Mouse (Mus musculus) cerebellum, adult 9-10 months (tissue): ENCODE data around the gene Plekha3.
A peak's percentile ranks its signal among the peaks of the same experiment; 100 is the strongest.

Experiments
- DNase-seq: peaks from one replicate; pipeline ENCODE4 v3.0.0; 2022

Gene Plekha3

GRCm38 (mm10) chr2:76676401-76677226 is 1.5 kb downstream of the Plekha3 start:
- DNase-seq = peak; percentile 14

- no peak for DNase-seq
These were observed 7.2 kb downstream of the Plekha3 start for GRCm38 (mm10) chr2:76682301-76682700.

DNA sequence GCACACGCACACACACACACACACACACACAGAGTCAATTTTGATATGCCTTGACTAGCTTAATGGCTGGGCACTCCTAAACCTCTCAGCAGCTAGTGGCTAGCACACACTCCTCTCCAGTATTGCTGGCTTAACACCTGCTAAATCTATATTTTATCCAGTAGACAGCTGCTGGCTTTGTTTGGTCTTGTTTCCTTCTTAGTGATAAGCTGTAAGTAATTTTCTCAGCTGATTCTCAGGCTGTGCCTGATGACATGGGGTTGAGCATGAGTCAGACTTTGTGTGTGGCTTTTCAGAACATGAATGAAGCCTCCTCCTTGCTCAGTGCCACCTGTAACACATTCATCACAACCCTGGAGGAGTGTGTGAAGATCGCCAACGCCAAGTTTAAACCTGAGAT is 11.9 kb downstream of the Plekha3 start:
- DNase-seq = no peak

GRCm38 (mm10) chr2:76687608-76688007 is 12.5 kb downstream of the Plekha3 start:
- DNase-seq = no peak

DNA sequence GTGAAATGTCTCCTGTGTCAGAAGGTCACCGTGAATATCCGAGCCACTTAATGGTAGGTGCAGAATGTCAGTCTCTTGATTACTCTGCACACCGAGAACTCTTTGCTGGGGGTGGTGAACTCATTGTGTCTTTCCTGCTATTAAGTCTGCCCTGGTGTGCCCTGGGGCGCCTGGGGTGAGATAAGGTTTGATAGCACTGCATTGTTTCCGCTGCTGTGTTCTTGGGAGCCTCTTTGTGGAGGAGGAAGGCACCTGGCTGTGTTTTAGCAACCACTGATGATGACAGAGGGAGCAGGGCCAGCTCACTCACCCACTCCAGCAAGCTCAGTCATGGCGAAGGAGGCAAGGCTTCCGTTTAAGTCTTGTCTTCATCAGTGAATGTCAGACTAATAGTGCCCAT is 13.1 kb downstream of the Plekha3 start:
- no peak for DNase-seq

DNA sequence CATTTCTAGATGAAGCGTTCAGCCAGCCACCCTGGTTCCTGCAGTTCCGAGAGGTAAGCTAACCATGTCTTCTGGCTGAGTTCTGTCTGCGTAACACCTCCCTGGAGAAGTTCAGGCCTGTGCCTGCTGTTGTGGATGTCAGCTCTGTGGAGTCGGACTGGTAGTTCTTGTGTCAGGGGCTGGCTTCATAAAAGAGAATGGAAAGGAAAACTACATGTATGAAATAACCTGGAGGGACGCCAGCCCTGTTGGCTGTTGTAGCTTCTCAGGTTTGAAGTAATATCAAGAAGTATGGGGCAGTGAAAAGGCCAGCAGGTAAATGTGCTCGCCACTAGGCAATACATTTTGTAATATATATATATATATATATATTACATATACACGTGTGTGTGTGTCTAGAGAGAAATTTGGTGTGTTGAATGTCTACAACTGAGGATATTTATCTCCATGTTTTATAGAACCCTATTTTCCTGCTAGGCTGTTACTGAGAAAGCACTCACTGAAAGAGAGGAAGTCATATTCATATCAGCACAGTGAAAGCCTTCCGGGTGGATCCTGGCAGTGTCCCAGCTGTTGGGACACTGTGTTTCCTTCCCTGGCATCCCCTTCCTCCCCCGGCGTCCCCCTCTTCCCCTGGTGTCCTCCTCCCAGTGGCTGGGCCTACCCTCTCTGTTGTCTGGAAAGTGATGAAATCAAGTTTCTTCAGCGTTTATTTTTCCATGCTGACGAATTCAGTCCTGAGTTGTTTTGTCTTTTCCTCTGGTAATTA is 15.5 kb downstream of the Plekha3 start:
- DNase-seq = no peak

- no peak for DNase-seq
These were observed 18.7 kb downstream of the Plekha3 start for GRCm38 (mm10) chr2:76693765-76694164.

- no peak for DNase-seq
These were observed 20.2 kb downstream of the Plekha3 start for GRCm38 (mm10) chr2:76695290-76695689.

DNA sequence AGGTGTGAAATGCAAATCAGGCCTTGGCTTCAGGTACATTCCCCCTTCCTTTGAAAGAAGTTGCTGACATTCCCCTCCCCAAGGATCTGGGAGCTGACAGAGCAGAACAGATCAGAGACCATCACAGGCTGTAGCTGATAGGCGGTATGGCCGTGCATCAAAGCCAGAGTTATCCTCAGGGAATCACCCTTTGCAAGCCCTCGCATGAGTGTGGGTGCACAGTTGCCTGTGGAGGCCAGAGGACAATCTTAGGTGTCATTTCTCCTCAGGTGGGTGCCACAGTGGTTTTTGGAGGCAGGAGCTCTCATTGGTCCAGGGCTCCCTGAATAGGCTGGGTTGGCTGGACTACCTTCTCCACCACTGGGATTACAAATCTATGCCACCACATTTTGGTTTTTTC is 27.1 kb downstream of the Plekha3 start:
- DNase-seq = no peak

GRCm38 (mm10) chr2:76702751-76703150 is 27.7 kb downstream of the Plekha3 start:
- no peak for DNase-seq

DNA sequence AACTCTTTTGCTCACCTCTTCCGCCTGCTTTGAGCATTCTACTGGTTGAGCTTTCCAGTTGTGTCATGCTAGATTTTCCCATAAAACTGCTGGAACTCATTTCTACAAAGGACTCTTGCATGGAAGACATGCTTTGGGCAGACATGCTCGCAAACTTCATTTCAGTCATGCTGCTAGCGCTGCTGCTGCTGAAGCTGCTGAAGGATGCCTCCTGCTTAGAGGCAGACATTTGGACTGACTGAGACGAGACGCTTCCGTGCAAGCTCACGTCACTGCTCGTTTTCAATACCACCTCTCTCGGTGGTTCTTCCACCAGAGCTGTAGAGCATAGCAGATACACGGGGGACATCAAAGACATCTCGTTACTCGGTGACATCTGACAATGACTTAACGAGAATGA is 30.6 kb downstream of the Plekha3 start:
- DNase-seq = no peak

- no peak for DNase-seq
These were observed 33.4 kb downstream of the Plekha3 start for GRCm38 (mm10) chr2:76708512-76708911.

DNA sequence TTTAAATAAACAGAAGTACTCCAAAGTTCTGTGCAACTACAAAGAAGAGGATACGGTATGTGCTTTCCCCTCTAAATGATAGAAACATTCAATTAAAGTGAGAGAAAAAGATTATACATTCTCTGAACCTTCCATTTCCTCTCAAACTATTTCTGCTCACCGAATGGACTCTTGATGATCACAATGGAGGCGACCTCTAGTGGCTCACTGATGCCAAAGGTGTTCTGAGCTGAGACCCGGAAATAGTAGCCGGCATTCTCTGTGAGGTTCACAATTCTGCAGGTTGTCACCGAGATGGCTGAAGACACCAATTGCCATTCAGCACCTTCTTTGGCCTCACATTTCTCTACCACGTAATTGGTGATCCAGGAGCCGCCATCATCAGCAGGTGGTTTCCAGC is 39.9 kb downstream of the Plekha3 start:
- DNase-seq = no peak

DNA sequence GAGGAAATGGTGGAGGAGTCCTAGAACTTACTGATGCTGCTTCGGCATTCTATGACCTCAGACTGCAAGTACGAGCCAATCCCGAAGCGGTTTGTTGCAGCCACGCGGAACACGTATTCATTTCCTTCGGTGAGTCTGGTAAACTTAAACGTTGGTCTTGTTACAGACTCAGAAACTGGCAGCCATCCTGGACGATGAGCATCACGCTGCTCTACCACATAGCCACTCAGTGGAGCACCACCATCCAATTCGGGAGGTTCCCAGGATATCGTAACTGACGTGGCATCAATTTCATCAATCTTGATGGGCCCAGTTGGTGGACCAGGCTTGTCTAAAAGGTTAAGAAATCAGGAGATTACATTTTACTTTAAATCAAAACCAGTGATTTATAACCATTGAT is 44.6 kb downstream of the Plekha3 start:
- no peak for DNase-seq
